Mouse (Mus musculus) limb, embryonic 14.5 days (tissue): ENCODE measurements around the gene Gstm5. TPM values are rescaled to one million over a fixed set of nuclear protein-coding genes. Genes with fewer than 3 reads are reported as not detected.

Experiments used
- ATAC-seq: fragments of 200-750 bp; cut with Nextera tagmentation; 2 replicates; pipeline ENCODE4 v1.8.0; 2017; ENCODE audit warnings: low read depth, moderate number of reproducible peaks, moderate TSS enrichment; ENCODE audit not compliant: low FRiP score
- DNase-seq: peaks from one replicate; pipeline ENCODE4 v3.0.0-alpha.2; 2015; ENCODE audit warnings: low spot score
- H3K27ac ChIP-seq: fragments of 300-500 bp; sonication (generic); replicated peaks from 2 replicates; pipeline ENCODE4 v1.5.1; 2014; ENCODE audit warnings: low read depth, mild to moderate bottlenecking, low read length, moderate library complexity, mixed read lengths
- H3K27me3 ChIP-seq: fragments of 300-500 bp; sonication (generic); 2 replicates; pipeline ENCODE4 v1.6.1; 2014; ENCODE audit warnings: low read length, mixed read lengths; ENCODE audit not compliant: control insufficient read depth, insufficient read depth
- H3K36me3 ChIP-seq: fragments of 300-500 bp; sonication (generic); 2 replicates; pipeline ENCODE4 v1.6.1; 2014; ENCODE audit warnings: mild to moderate bottlenecking, low read length, moderate library complexity, mixed read lengths; ENCODE audit not compliant: control insufficient read depth, insufficient read depth
- H3K4me1 ChIP-seq: fragments of 300-500 bp; sonication (generic); 2 replicates; pipeline ENCODE4 v1.6.1; 2014; ENCODE audit warnings: antibody characterized with exemption, low read length, mixed read lengths; ENCODE audit not compliant: control insufficient read depth, insufficient read depth
- H3K4me2 ChIP-seq: fragments of 300-500 bp; sonication (generic); replicated peaks from 2 replicates; pipeline ENCODE4 v1.6.1; 2014; ENCODE audit warnings: low read depth, mild to moderate bottlenecking, low read length, moderate library complexity; ENCODE audit not compliant: severe bottlenecking
- H3K4me3 ChIP-seq: fragments of 300-500 bp; sonication (generic); replicated peaks from 2 replicates; pipeline ENCODE4 v1.5.1; 2014; ENCODE audit warnings: low read length
- H3K9ac ChIP-seq: fragments of 300-500 bp; sonication (generic); 2 replicates; pipeline ENCODE4 v1.6.1; 2014; ENCODE audit warnings: mild to moderate bottlenecking, low read depth, low read length, moderate library complexity; ENCODE audit not compliant: severe bottlenecking
- H3K9me3 ChIP-seq: fragments of 300-500 bp; sonication (generic); 2 replicates; pipeline ENCODE4 v1.6.1; 2016; ENCODE audit warnings: low read length; ENCODE audit not compliant: control insufficient read depth
- POLR2A ChIP-seq: fragments of 200-500 bp; IDR thresholded peaks from 2 replicates; pipeline ENCODE4 v1.8.0; 2012; ENCODE audit warnings: inconsistent platforms, mild to moderate bottlenecking, moderate library complexity, borderline replicate concordance; ENCODE audit not compliant: insufficient read depth, insufficient read length; ENCODE audit errors: extremely low read depth
- WGBS: fragments of 180-500 bp; shearing (Covaris S2); extraction: QIAGEN DNeasy Blood & Tissue Kit; methylation state at CpG from one replicate; pipeline ENCODE4 v1.1.7; 2014; 5-methylcytosine and 5-hydroxymethylcytosine counted together
- polyA plus RNA-seq, 2 experiments: library from polyadenylated mRNA; depleted of rRNA in 1 of 2; stranded (reverse) in 1 of 2; unstranded in 1 of 2; fragments of >200 nt; fragmentation: Nextera tagmentation in 1 of 2; extraction: Ambion mirVana in 1 of 2; gene quantifications; 2 replicates each; pipeline versions ENCODE4 v1.2.1 to v1.2.3; 2012 to 2014

Gene Gstm5
- polyA plus RNA-seq (2012; rRNA removed) (135 and 154 TPM in 2 replicates), polyA plus RNA-seq (2014; fragmentation: Nextera tagmentation; extraction: Ambion mirVana) (214 and 228 TPM in 2 replicates)

- Histone ChIP-seq H3K4me3 (peak within 1 kb of the TSS; percentile 83), H3K36me3 (peaks cover 23% of the 10 kb centered on the region), H3K4me1 (peaks cover 3% of the 10 kb centered on the region), H3K4me2 (peak within 1 kb of the TSS; percentile 77), H3K9me3 (no peaks in the 10 kb centered on the region), H3K27me3 (no peaks in the 10 kb centered on the region), H3K27ac (peak within 1 kb of the TSS; percentile 78), H3K9ac (peak within 1 kb of the TSS; percentile 94)
- DNase-seq (peak; percentile 86), ATAC-seq (peak; percentile 99)
- 6% methylated on average over 35 of the region's 40 CpGs for WGBS
- TF ChIP-seq POLR2A: peak; percentile 54; the same call in 1 of the 2 replicates
Observed at GRCm38 (mm10) chr3:107895720-107896569, at the start of gene Gstm5. Gene Gstm5 (plus strand): TSS chr3:107895821.

- TF ChIP-seq POLR2A: no peak
- DNase-seq (no peak), ATAC-seq (no peak)
- H3K27ac ChIP-seq: no peak overlapping the region
- no peak overlapping the region for H3K4me2 ChIP-seq
- H3K9me3 ChIP-seq: no peaks in the 10 kb centered on the region
- 88% methylated on average over 1 of the region's 1 CpGs for WGBS
- H3K4me3 ChIP-seq: no peak overlapping the region
- H3K36me3 ChIP-seq: no peaks in the 10 kb centered on the region
- H3K9ac ChIP-seq: no peak overlapping the region
- H3K27me3 ChIP-seq: no peaks in the 10 kb centered on the region
- peaks cover 22% of the 10 kb centered on the region for H3K4me1 ChIP-seq
Observed at GRCm38 (mm10) chr3:107846175-107846574, 49.4 kb upstream of the Gstm5 start.

- Histone ChIP-seq H3K4me3 (no peak overlapping the region), H3K9ac (no peak overlapping the region), H3K36me3 (no peaks in the 10 kb centered on the region), H3K27me3 (no peaks in the 10 kb centered on the region), H3K27ac (no peak overlapping the region), H3K9me3 (no peaks in the 10 kb centered on the region), H3K4me1 (peaks cover 22% of the 10 kb centered on the region), H3K4me2 (no peak overlapping the region)
- no peak for TF ChIP-seq POLR2A
- DNase-seq (no peak), ATAC-seq (no peak)
- 88% methylated on average over 3 of the region's 3 CpGs for WGBS
Observed at GRCm38 (mm10) chr3:107846835-107847234, 48.8 kb upstream of the Gstm5 start.

GRCm38 (mm10) chr3:107848126-107848525 is 47.5 kb upstream of the Gstm5 start:
- no peak overlapping the region for H3K9ac ChIP-seq
- H3K36me3 ChIP-seq: no peaks in the 10 kb centered on the region
- DNase-seq: no peak
- no peaks in the 10 kb centered on the region for H3K9me3 ChIP-seq
- no peak overlapping the region for H3K27ac ChIP-seq
- H3K4me2 ChIP-seq: no peak overlapping the region
- ATAC-seq: no peak
- no peaks in the 10 kb centered on the region for H3K27me3 ChIP-seq
- WGBS: 42% methylated on average over 4 of the region's 4 CpGs
- peaks cover 26% of the 10 kb centered on the region for H3K4me1 ChIP-seq
- no peak overlapping the region for H3K4me3 ChIP-seq
- TF ChIP-seq POLR2A: no peak

- no peak overlapping the region for H3K27ac ChIP-seq
- WGBS: 61% methylated on average over 6 of the region's 6 CpGs
Observed at GRCm38 (mm10) chr3:107849000-107849692, 46.5 kb upstream of the Gstm5 start.

More at GRCm38 (mm10) chr3:107849000-107849692, 46.5 kb upstream of the Gstm5 start:
- ATAC-seq: no peak
- H3K27me3 ChIP-seq: no peaks in the 10 kb centered on the region
- H3K4me2 ChIP-seq: no peak overlapping the region
- peaks cover 22% of the 10 kb centered on the region for H3K4me1 ChIP-seq
- H3K9ac ChIP-seq: no peak overlapping the region
- DNase-seq: no peak
- H3K36me3 ChIP-seq: no peaks in the 10 kb centered on the region
- H3K4me3 ChIP-seq: no peak overlapping the region
- TF ChIP-seq POLR2A: no peak
- H3K9me3 ChIP-seq: no peaks in the 10 kb centered on the region
